Comparison of ENCODE assay signal across 10 mouse cellular contexts in genomic region chr8:105066761-105067160, GRCm38 (mm10). TPM values are rescaled to one million over a fixed set of nuclear protein-coding genes. Genes with fewer than 3 reads are reported as not detected.
DNase-seq lines count a peak whose midpoint lies in the region; ATAC-seq and TF ChIP-seq lines count a peak whose summit lies in the region.
"Had no signal": no experiment of that assay in that cellular context is flagged by ENCODE, and none has a peak within 500 bp of the region (broad histone marks: within the 10 kb centered on the region; RNA-seq: fewer than 3 reads in every experiment).

No protein-coding gene starts in this region.

- H3K4me2 ChIP-seq in hindbrain, postnatal 0 days (ENCODE audit: low read depth, low read length) = no peak overlapping the region
- H3K4me2 ChIP-seq: embryonic facial prominence, embryonic 13.5 days; liver, embryonic 15.5 days had no signal

- peaks cover 15% of the 10 kb centered on the region for H3K27me3 ChIP-seq in Patski
- H3K27me3 ChIP-seq in hindbrain, postnatal 0 days (ENCODE audit: insufficient read depth, low read length) = no peaks in the 10 kb centered on the region
- H3K27me3 ChIP-seq: embryonic facial prominence, embryonic 13.5 days; liver, embryonic 15.5 days had no signal

- no peak overlapping the region for H3K9ac ChIP-seq in hindbrain, postnatal 0 days (replicated peaks; ENCODE audit: low read length)
- H3K9ac ChIP-seq: embryonic facial prominence, embryonic 13.5 days; liver, embryonic 15.5 days had no signal

- H3K4me3 ChIP-seq in hindbrain, postnatal 0 days (ENCODE audit: low read length) = no peak overlapping the region
- H3K4me3 ChIP-seq: embryonic facial prominence, embryonic 13.5 days; liver, embryonic 15.5 days had no signal

- DNase-seq in gastrocnemius, postnatal 14 days = peak; percentile 14
- DNase-seq in gastrocnemius, postnatal 36 days = no peak
- DNase-seq in 3134 (ENCODE audit: extremely low read depth, insufficient read length, low spot score) (peak; percentile 4), Patski (ENCODE audit: low read depth, low spot score) (no peak)
- DNase-seq in embryo, embryonic 10.5 days (ENCODE audit: low spot score) = peak; percentile 73
- DNase-seq in hindbrain, postnatal 0 days (ENCODE audit: low spot score) = peak; percentile 44
- peak; percentile 38 for DNase-seq in lung, postnatal 14 days
- DNase-seq in thymus, postnatal 14 days = peak; percentile 52

- no peaks in the 10 kb centered on the region for H3K36me3 ChIP-seq in hindbrain, postnatal 0 days (ENCODE audit: insufficient read depth, low read length)
- H3K36me3 ChIP-seq: embryonic facial prominence, embryonic 13.5 days; liver, embryonic 15.5 days had no signal

- CTCF ChIA-PET in Patski (lab: Charles Lee) = no interaction called here

- POLR2A ChIA-PET in Patski (lab: Charles Lee) = no interaction called here

- ATAC-seq in Patski = no peak
- no peak for ATAC-seq in hindbrain, postnatal 0 days

- 0% methylated on average over 1 of the region's 1 CpGs for WGBS in hindbrain, postnatal 0 days

- H3K4me1 ChIP-seq in hindbrain, postnatal 0 days (ENCODE audit: insufficient read depth, low read length) = no peaks in the 10 kb centered on the region
- H3K4me1 ChIP-seq: embryonic facial prominence, embryonic 13.5 days; liver, embryonic 15.5 days had no signal

- H3K27ac ChIP-seq in hindbrain, postnatal 0 days = no peak overlapping the region
- H3K27ac ChIP-seq: embryonic facial prominence, embryonic 13.5 days; liver, embryonic 15.5 days had no signal

- no peaks in the 10 kb centered on the region for H3K9me3 ChIP-seq in hindbrain, postnatal 0 days (ENCODE audit: low read length)
- H3K9me3 ChIP-seq: embryonic facial prominence, embryonic 13.5 days; liver, embryonic 15.5 days had no signal

- TF ChIP-seq CTCF in Patski (IDR thresholded peaks at IDR 0.05) = peak; percentile 51
- TF ChIP-seq CTCF in hindbrain, postnatal 0 days (IDR thresholded peaks at IDR 0.05; ENCODE audit: low read depth) = peak; percentile 66

- intact Hi-C loops in gastrocnemius, postnatal 14 days (cut with DNase I; ENCODE audit: low total_unique reads) = no loop called here
- intact Hi-C loops in gastrocnemius, postnatal 36 days (cut with DNase I) = no loop called here

- in situ Hi-C loops in Patski (cut with MboI; ENCODE audit: low pct_unique_long_range_greater_than_20kb) = no loop called here

RNA-seq across cellular contexts. Expression of gene Ces3b, which starts 16.8 kb away (rescaled TPM):
- total RNA-seq in gastrocnemius, postnatal 14 days (2021) = not detected
- total RNA-seq in gastrocnemius, postnatal 36 days (2021) = not detected
- polyA plus RNA-seq in Patski (2021) = not detected
- not detected in 2 replicates for total RNA-seq in hindbrain, postnatal 0 days (2014; rRNA removed)
- not detected in 2 replicates for polyA plus RNA-seq in hindbrain, postnatal 0 days (2015; fragmentation: Nextera tagmentation; extraction: Ambion mirVana)
- polyA plus RNA-seq: embryonic facial prominence, embryonic 13.5 days; liver, embryonic 15.5 days had no signal

RNA-seq across cellular contexts. Expression of gene Ces3a, which starts 18.4 kb away (rescaled TPM):
- not detected for total RNA-seq in gastrocnemius, postnatal 14 days (2021)
- total RNA-seq in gastrocnemius, postnatal 36 days (2021) = under 1 TPM in 1 of 2 experiments, not detected in 1; 0.38 TPM
- not detected for polyA plus RNA-seq in Patski (2021)
- not detected in 2 replicates for total RNA-seq in hindbrain, postnatal 0 days (2014; rRNA removed)
- not detected in 2 replicates for polyA plus RNA-seq in hindbrain, postnatal 0 days (2015; fragmentation: Nextera tagmentation; extraction: Ambion mirVana)
- polyA plus RNA-seq: embryonic facial prominence, embryonic 13.5 days had no signal

Comparison
In these comparisons a context has a peak if more than half of its experiments do, and no peak if none do; other contexts are left out.
1. DNase-seq: peak in gastrocnemius, postnatal 14 days (single experiment), 3134 (single experiment), embryo, embryonic 10.5 days (single experiment), hindbrain, postnatal 0 days (single experiment), lung, postnatal 14 days (single experiment) and thymus, postnatal 14 days (single experiment); none in gastrocnemius, postnatal 36 days (0 of 2) and Patski (single experiment).